Mouse (Mus musculus) cortical plate, adult 2 months (tissue): Measurements from ENCODE around the gene Ddx46.

Experiments
- CTCF ChIP-seq: fragments of 200-500 bp; IDR thresholded peaks from 2 replicates; pipeline ENCODE4 v1.5.1; 2011; ENCODE audit warnings: mild to moderate bottlenecking, control low read depth, low read length; ENCODE audit not compliant: insufficient read depth; ENCODE audit errors: extremely low read depth
- POLR2A ChIP-seq: fragments of 200-500 bp; IDR thresholded peaks from 2 replicates; pipeline ENCODE4 v1.6.1; 2011; ENCODE audit warnings: mild to moderate bottlenecking, low read length, control low read depth; ENCODE audit not compliant: insufficient read depth; ENCODE audit errors: extremely low read depth

DNA sequence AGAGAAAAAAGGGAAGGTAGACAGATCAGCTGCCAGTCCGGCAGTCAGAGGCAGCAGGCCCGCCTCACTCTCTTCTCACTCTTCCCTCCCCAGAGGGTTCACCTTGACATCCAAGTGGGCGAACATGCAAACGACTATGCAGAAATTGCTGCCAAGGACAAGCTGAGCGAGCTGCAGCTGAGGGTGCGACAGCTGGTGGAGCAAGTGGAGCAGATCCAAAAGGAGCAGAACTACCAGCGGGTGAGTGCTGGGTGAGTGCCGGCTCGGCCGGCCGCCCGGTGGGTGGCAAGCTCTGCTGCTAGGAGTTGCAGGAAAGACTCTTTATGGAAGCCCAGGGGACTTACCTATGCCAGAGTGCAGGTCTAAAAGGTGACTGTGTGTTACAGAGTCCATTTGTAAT is 39.5 kb upstream of the Ddx46 start:
- no peak for TF ChIP-seq POLR2A
- TF ChIP-seq CTCF = no peak
